9 mouse cellular contexts compared by ENCODE assay signal in genomic region chr14:51912391-51913061, GRCm38 (mm10). TPM values are rescaled to one million over a fixed set of nuclear protein-coding genes. Genes with fewer than 3 reads are reported as not detected.
A peak's percentile ranks its signal among the peaks of the same experiment; 100 is the strongest.
DNase-seq lines count a peak whose midpoint lies in the region; ATAC-seq lines count a peak whose summit lies in the region.
"Had no signal": no experiment of that assay in that cellular context is flagged by ENCODE, and none has a peak within 500 bp of the region (broad histone marks: within the 10 kb centered on the region; RNA-seq: fewer than 3 reads in every experiment).

No protein-coding gene starts in this region.

- peak overlapping the region; percentile 79 to 96 for H3K27ac ChIP-seq in heart, embryonic 14.5 days (replicated peaks in 1 of 2; ENCODE audit: control insufficient read depth in 1 of 2, insufficient read depth in 1 of 2, low read depth in 2 of 2, low read length in 2 of 2)
- H3K27ac ChIP-seq in neural tube, embryonic 14.5 days (ENCODE audit: low read depth, low read length), result peak overlapping the region; percentile 77; the same call in 1 of the 2 replicates

- ATAC-seq in erythroblast, adult 5-6 weeks (replicated peaks; ENCODE audit: low FRiP score, poor library complexity, severe bottlenecking), result no peak
- ATAC-seq in heart, embryonic 14.5 days (ENCODE audit: insufficient number of reproducible peaks, insufficient read depth, low FRiP score, low read depth), result no peak
- ATAC-seq in neural tube, embryonic 14.5 days (ENCODE audit: low read depth), result peak; percentile 35

- DNase-seq in adrenal gland, postnatal 14 days, result peak; percentile 63
- DNase-seq in kidney, postnatal 25 days, result peak; percentile 36 to 53
- no peak for DNase-seq in frontal cortex, postnatal 10 days (ENCODE audit: low spot score in 2 of 2)
- DNase-seq in left cerebral cortex, postnatal 4 days, result no peak

- intact Hi-C loops in left cerebral cortex, postnatal 4 days (cut with DNase I), result no loop called here

- no peaks in the 10 kb centered on the region for H3K9me3 ChIP-seq in erythroblast, embryonic 14.5 days (ENCODE audit: control insufficient read depth, low read length)
- no peaks in the 10 kb centered on the region for H3K9me3 ChIP-seq in heart, embryonic 14.5 days (ENCODE audit: control insufficient read depth, low read length)
- no peaks in the 10 kb centered on the region for H3K9me3 ChIP-seq in neural tube, embryonic 14.5 days (ENCODE audit: control insufficient read depth, low read length)

- peaks cover 13% of the 10 kb centered on the region for H3K4me1 ChIP-seq in erythroblast, embryonic 14.5 days (ENCODE audit: control insufficient read depth)
- H3K4me1 ChIP-seq in heart, embryonic 14.5 days (ENCODE audit: control insufficient read depth in 2 of 2, insufficient read depth in 2 of 2, low read length in 2 of 2), result peaks cover 15 to 28% of the 10 kb centered on the region in 2 experiments
- no peaks in the 10 kb centered on the region for H3K4me1 ChIP-seq in neural tube, embryonic 14.5 days (ENCODE audit: control insufficient read depth, insufficient read depth, low read length)

- peak overlapping the region; percentile 91 for H3K9ac ChIP-seq in heart, embryonic 14.5 days (ENCODE audit: low read length)
- H3K9ac ChIP-seq in neural tube, embryonic 14.5 days (replicated peaks; ENCODE audit: low read depth, low read length), result peak overlapping the region; percentile 68

- H3K4me2 ChIP-seq in heart, embryonic 14.5 days (ENCODE audit: low read length), result peak overlapping the region; percentile 98
- peak overlapping the region; percentile 98 for H3K4me2 ChIP-seq in neural tube, embryonic 14.5 days (ENCODE audit: low read depth, low read length)

- WGBS in heart, embryonic 14.5 days, result 8% methylated on average over 14 of the region's 14 CpGs
- WGBS in neural tube, embryonic 14.5 days, result 10% methylated on average over 14 of the region's 14 CpGs

- no peaks in the 10 kb centered on the region for H3K36me3 ChIP-seq in erythroblast, embryonic 14.5 days (ENCODE audit: control insufficient read depth)
- peaks cover 38% of the 10 kb centered on the region for H3K36me3 ChIP-seq in heart, embryonic 14.5 days (ENCODE audit: control insufficient read depth, insufficient read depth, low read length)
- no peaks in the 10 kb centered on the region for H3K36me3 ChIP-seq in neural tube, embryonic 14.5 days (ENCODE audit: control insufficient read depth, insufficient read depth, low read length)

- H3K27me3 ChIP-seq in erythroblast, embryonic 14.5 days (ENCODE audit: control insufficient read depth), result peaks cover 46% of the 10 kb centered on the region
- no peaks in the 10 kb centered on the region; the same call in 1 of the 2 replicates for H3K27me3 ChIP-seq in heart, embryonic 14.5 days (ENCODE audit: control insufficient read depth, insufficient read depth, low read length)
- H3K27me3 ChIP-seq in neural tube, embryonic 14.5 days (ENCODE audit: control insufficient read depth, insufficient read depth, low read length), result no peaks in the 10 kb centered on the region

- H3K4me3 ChIP-seq in erythroblast, embryonic 14.5 days (replicated peaks), result peak overlapping the region; percentile 54
- H3K4me3 ChIP-seq in heart, embryonic 14.5 days (ENCODE audit: control insufficient read depth in 1 of 2, insufficient read depth in 1 of 2, low read depth in 1 of 2, low read length in 2 of 2), result peak overlapping the region; percentile 63 to 82
- H3K4me3 ChIP-seq in neural tube, embryonic 14.5 days (ENCODE audit: low read depth, low read length), result peak overlapping the region; percentile 67

RNA-seq across cellular contexts. Expression of gene Ndrg2, which starts 1.4 kb away (rescaled TPM):
- polyA plus RNA-seq in erythroblast, embryonic 14.5 days (2012), result 0.11 TPM in 1 of 2 replicates, not detected in the other
- 0.77 and 6.1 TPM in 2 replicates for total RNA-seq in erythroblast, adult 5-6 weeks (2015; ENCODE audit: low replicate concordance)
- 5.3 and 6.4 TPM in 2 replicates for total RNA-seq in erythroblast, adult 5-6 weeks (2017; ENCODE audit: low replicate concordance)
- total RNA-seq in adrenal gland, postnatal 14 days (2021), result 314 and 338 TPM in 2 replicates
- polyA plus RNA-seq in heart, embryonic 14.5 days (2014; fragmentation: Nextera tagmentation; extraction: Ambion mirVana), result 235 and 269 TPM in 2 replicates
- 168 and 194 TPM in 2 replicates for polyA plus RNA-seq in neural tube, embryonic 14.5 days (2014; fragmentation: Nextera tagmentation; extraction: Ambion mirVana)
- total RNA-seq in left cerebral cortex, postnatal 4 days (2021), result 100 to 1,000 TPM; 172 to 173 TPM

RNA-seq across cellular contexts. Expression of gene Tppp2, which starts 5.7 kb away (rescaled TPM):
- polyA plus RNA-seq in erythroblast, embryonic 14.5 days (2012), result not detected in 2 replicates
- total RNA-seq in erythroblast, adult 5-6 weeks (2015; ENCODE audit: low replicate concordance), result not detected in 2 replicates
- not detected in 2 replicates for total RNA-seq in erythroblast, adult 5-6 weeks (2017; ENCODE audit: low replicate concordance)
- total RNA-seq in adrenal gland, postnatal 14 days (2021), result not detected in 2 replicates
- not detected in 2 replicates for polyA plus RNA-seq in heart, embryonic 14.5 days (2014; fragmentation: Nextera tagmentation; extraction: Ambion mirVana)
- not detected in 2 replicates for polyA plus RNA-seq in neural tube, embryonic 14.5 days (2014; fragmentation: Nextera tagmentation; extraction: Ambion mirVana)
- not detected for total RNA-seq in left cerebral cortex, postnatal 4 days (2021)
- total RNA-seq: heart, postnatal 14 days had no signal

RNA-seq across cellular contexts. Expression of gene Rnase13, which starts 10.0 kb away (rescaled TPM):
- not detected in 2 replicates for polyA plus RNA-seq in erythroblast, embryonic 14.5 days (2012)
- not detected in 2 replicates for total RNA-seq in erythroblast, adult 5-6 weeks (2015; ENCODE audit: low replicate concordance)
- not detected in 2 replicates for total RNA-seq in erythroblast, adult 5-6 weeks (2017; ENCODE audit: low replicate concordance)
- not detected in 2 replicates for total RNA-seq in adrenal gland, postnatal 14 days (2021)
- polyA plus RNA-seq in heart, embryonic 14.5 days (2014; fragmentation: Nextera tagmentation; extraction: Ambion mirVana), result not detected in 2 replicates
- polyA plus RNA-seq in neural tube, embryonic 14.5 days (2014; fragmentation: Nextera tagmentation; extraction: Ambion mirVana), result not detected in 2 replicates
- total RNA-seq in left cerebral cortex, postnatal 4 days (2021), result not detected
- total RNA-seq: heart, postnatal 14 days had no signal

RNA-seq across cellular contexts. Expression of gene Slc39a2, which starts 19.8 kb away (rescaled TPM):
- not detected in 2 replicates for polyA plus RNA-seq in erythroblast, embryonic 14.5 days (2012)
- total RNA-seq in erythroblast, adult 5-6 weeks (2015; ENCODE audit: low replicate concordance), result not detected in 2 replicates
- total RNA-seq in erythroblast, adult 5-6 weeks (2017; ENCODE audit: low replicate concordance), result not detected in 2 replicates
- 0.63 and 0.64 TPM in 2 replicates for total RNA-seq in adrenal gland, postnatal 14 days (2021)
- polyA plus RNA-seq in heart, embryonic 14.5 days (2014; fragmentation: Nextera tagmentation; extraction: Ambion mirVana), result 0.20 and 0.23 TPM in 2 replicates
- 1.6 and 1.9 TPM in 2 replicates for polyA plus RNA-seq in neural tube, embryonic 14.5 days (2014; fragmentation: Nextera tagmentation; extraction: Ambion mirVana)
- total RNA-seq in left cerebral cortex, postnatal 4 days (2021), result 1 to 10 TPM; 4.8 to 5.4 TPM

RNA-seq across cellular contexts. Expression of gene Mettl17, which starts 27.9 kb away (rescaled TPM):
- polyA plus RNA-seq in erythroblast, embryonic 14.5 days (2012), result 0.31 and 0.62 TPM in 2 replicates
- 3.1 TPM in 1 of 2 replicates, not detected in the other for total RNA-seq in erythroblast, adult 5-6 weeks (2015; ENCODE audit: low replicate concordance)
- 2.5 and 4.2 TPM in 2 replicates for total RNA-seq in erythroblast, adult 5-6 weeks (2017; ENCODE audit: low replicate concordance)
- total RNA-seq in adrenal gland, postnatal 14 days (2021), result 37.1 and 39.0 TPM in 2 replicates
- polyA plus RNA-seq in heart, embryonic 14.5 days (2014; fragmentation: Nextera tagmentation; extraction: Ambion mirVana), result 49.6 and 49.8 TPM in 2 replicates
- polyA plus RNA-seq in neural tube, embryonic 14.5 days (2014; fragmentation: Nextera tagmentation; extraction: Ambion mirVana), result 69.8 and 99.4 TPM in 2 replicates
- 10 to 100 TPM; 50.3 to 63.4 TPM for total RNA-seq in left cerebral cortex, postnatal 4 days (2021)

Comparison
In these comparisons a context has a peak if more than half of its experiments do, and no peak if none do; other contexts are left out.
1. DNase-seq: peak in adrenal gland, postnatal 14 days (single experiment) and kidney, postnatal 25 days (2 of 2); none in frontal cortex, postnatal 10 days (0 of 2) and left cerebral cortex, postnatal 4 days (single experiment).
2. RNA of gene Ndrg2, which starts 1.4 kb away (total RNA-seq): 314 to 338 TPM in adrenal gland, postnatal 14 days and 172 to 173 TPM in left cerebral cortex, postnatal 4 days; 0.77 to 6.4 TPM in erythroblast, adult 5-6 weeks; every median in the first group is over 10 times any median in the second.
3. Peak in every context shown above with its lines, with median percentiles within 50 percentile points of each other: H3K4me3 ChIP-seq.